Mouse (Mus musculus) small intestine, adult 2 months (tissue): ENCODE measurements around the gene Tlr13. TPM values are rescaled to one million over a fixed set of nuclear protein-coding genes. Genes with fewer than 3 reads are reported as not detected.

ENCODE experiments used
- H3K27ac ChIP-seq: fragments of 200-500 bp; 2 replicates; pipeline ENCODE4 v1.5.1; 2012; ENCODE audit warnings: low read depth, low read length, control low read depth, inconsistent platforms; ENCODE audit not compliant: insufficient read depth
- H3K27me3 ChIP-seq: fragments of 200-500 bp; 2 replicates; pipeline ENCODE4 v1.6.1; 2012; ENCODE audit warnings: mild to moderate bottlenecking, moderate library complexity, low read length, inconsistent platforms; ENCODE audit not compliant: control insufficient read depth, insufficient read depth
- H3K36me3 ChIP-seq: fragments of 200-500 bp; 2 replicates; pipeline ENCODE4 v1.6.1; 2012; ENCODE audit warnings: mild to moderate bottlenecking, low read length, control low read depth, inconsistent platforms; ENCODE audit not compliant: control insufficient read depth, insufficient read depth
- H3K4me1 ChIP-seq: fragments of 200-500 bp; 2 replicates; pipeline ENCODE4 v1.6.1; 2012; ENCODE audit warnings: low read length, inconsistent platforms, mixed read lengths; ENCODE audit not compliant: control insufficient read depth, insufficient read depth, insufficient read length
- H3K4me3 ChIP-seq: fragments of 200-500 bp; 2 replicates; pipeline ENCODE4 v1.5.1; 2012; ENCODE audit warnings: low read depth, mild to moderate bottlenecking, control low read depth, inconsistent platforms, low read length, moderate library complexity
- CTCF ChIP-seq: fragments of 200-500 bp; IDR thresholded peaks from 2 replicates; pipeline ENCODE4 v1.5.1; 2012; ENCODE audit warnings: low read depth, mild to moderate bottlenecking, control low read depth, inconsistent platforms, low read length, moderate library complexity, mixed read lengths; ENCODE audit not compliant: insufficient replicate concordance, insufficient read length; ENCODE audit errors: extremely low read depth
- POLR2A ChIP-seq: fragments of 200-500 bp; IDR thresholded peaks from 2 replicates; pipeline ENCODE4 v1.6.1; 2012; ENCODE audit warnings: low read depth, mild to moderate bottlenecking, control low read depth, inconsistent platforms, low read length, moderate library complexity
- WGBS: fragments of 180-500 bp; shearing (Covaris S2); methylation state at CpG from one replicate; pipeline ENCODE4 v1.1.7; 2018; 5-methylcytosine and 5-hydroxymethylcytosine counted together
- polyA plus RNA-seq: library from polyadenylated mRNA; depleted of rRNA; stranded (reverse); fragments of >200 nt; gene quantifications from 2 replicates; pipeline ENCODE4 v1.2.3, GENCODE M21; 2012

The Tlr13 gene
- polyA plus RNA-seq, 1 experiment, result 0.30 TPM

DNA sequence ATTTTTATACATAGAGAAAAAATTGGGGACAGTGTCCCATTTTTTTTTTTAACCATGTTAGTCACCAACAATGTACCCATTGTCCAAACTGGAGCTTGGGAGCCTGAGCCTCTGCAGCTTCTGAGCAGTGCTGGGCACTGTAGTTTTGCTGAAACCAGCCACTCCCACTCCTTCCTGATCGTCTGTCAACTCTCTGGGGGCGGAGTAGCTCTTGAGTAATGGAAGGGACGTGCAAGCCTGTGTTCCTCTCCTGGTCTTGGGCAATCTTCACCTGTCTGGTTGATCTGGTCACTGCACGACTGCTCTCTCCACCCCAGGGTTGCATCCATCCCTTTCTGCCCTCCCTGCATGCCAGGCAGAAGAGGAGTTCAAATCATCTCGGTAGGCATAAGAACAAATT, 21.0 kb downstream of the Tlr13 start:
- Histone ChIP-seq H3K27me3 (no peaks in the 10 kb centered on the region), H3K4me3 (no peak overlapping the region), H3K36me3 (no peaks in the 10 kb centered on the region), H3K4me1 (no peaks in the 10 kb centered on the region), H3K27ac (no peak overlapping the region)
- TF ChIP-seq POLR2A, result no peak
- TF ChIP-seq CTCF, result no peak
- 36% methylated on average over 5 of the region's 5 CpGs for WGBS

DNA sequence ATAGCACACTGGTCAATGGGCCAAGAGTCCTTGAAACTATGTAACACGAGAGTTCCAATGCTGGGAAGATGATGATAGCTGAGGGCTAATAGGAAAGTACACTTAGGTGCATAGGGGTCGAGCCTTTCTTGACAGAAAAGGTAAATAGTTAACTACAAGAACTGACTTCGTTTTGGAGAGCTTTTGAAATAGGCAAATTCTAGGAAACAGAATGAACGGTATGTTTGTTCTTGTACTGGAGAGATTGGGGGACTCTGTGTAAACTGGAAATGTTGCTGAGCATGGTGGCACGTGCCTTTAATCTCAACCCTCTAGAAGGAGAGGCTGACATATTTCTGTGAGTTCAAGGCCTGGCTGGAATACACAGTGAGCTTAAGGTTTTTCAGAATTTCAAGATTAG, 21.6 kb downstream of the Tlr13 start:
- Histone ChIP-seq H3K36me3 (no peaks in the 10 kb centered on the region), H3K27me3 (no peaks in the 10 kb centered on the region), H3K27ac (no peak overlapping the region), H3K4me1 (no peaks in the 10 kb centered on the region), H3K4me3 (no peak overlapping the region)
- TF ChIP-seq POLR2A, result no peak
- TF ChIP-seq CTCF, result no peak
- WGBS, result 57% methylated on average over 5 of the region's 5 CpGs

DNA sequence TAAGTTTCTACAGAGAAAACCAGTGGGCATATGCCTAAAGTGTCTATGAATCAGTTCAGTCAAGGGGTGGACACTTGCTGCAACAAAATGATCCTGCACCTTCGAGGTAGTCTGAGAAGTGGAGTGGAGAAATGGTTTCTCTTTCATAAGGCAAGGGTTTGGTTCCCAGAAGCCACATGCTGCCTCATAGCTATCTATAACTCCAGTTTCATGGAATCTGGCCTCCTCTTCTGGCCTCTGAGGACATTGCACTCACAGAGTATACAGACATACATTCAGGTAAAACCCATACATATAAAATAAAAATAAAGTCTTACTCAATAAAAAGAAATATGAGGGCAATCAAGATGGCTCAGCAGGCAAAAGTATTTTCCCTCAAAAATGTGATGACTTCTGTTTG, 22.1 kb downstream of the Tlr13 start:
- 33% methylated on average over 1 of the region's 1 CpGs for WGBS
- no peaks in the 10 kb centered on the region for H3K27me3 ChIP-seq
- no peaks in the 10 kb centered on the region for H3K4me1 ChIP-seq
- TF ChIP-seq CTCF (no peak), POLR2A (no peak)
- H3K27ac ChIP-seq, result no peak overlapping the region
- no peaks in the 10 kb centered on the region for H3K36me3 ChIP-seq
- no peak overlapping the region for H3K4me3 ChIP-seq

DNA sequence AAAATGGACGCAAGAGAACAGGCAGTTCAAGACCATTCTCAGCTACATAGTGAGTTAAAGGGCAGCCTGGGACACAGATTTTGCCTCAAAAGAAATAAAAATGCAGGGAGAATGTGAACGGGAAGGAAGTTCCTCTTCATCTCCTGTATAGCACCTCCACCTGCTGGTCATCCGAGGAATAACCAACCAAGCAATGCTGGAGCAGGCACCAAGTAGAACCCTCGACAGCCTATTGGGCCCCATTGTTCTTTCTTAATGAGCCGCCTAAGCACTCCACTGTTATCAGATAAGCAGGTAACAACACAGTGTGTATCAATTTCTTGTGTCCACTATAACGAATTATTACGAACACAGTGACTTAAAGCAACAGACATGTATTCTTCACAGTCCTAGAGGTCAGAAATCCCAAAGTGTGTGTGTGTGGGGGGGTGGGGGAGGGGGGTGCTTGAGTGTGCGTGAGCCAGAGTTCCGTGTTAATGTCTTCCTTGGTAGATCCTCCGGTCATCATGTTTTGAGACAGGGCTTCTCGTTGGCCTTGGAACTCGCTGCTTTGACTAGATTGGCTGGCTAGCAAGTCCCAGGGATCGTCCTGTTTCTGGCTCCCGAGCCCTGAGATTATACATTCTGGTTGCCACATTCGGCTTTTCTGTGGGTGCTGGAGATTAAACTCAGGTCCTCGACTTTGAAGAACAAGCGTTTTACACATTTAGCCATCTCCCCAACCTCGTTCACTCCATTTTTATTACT, 28.3 kb downstream of the Tlr13 start:
- no peaks in the 10 kb centered on the region for H3K4me1 ChIP-seq
- 19% methylated on average over 18 of the region's 18 CpGs for WGBS
- no peaks in the 10 kb centered on the region for H3K27me3 ChIP-seq
- peak overlapping the region; percentile 57 for H3K4me3 ChIP-seq
- no peak overlapping the region for H3K27ac ChIP-seq
- H3K36me3 ChIP-seq, result no peaks in the 10 kb centered on the region
- TF ChIP-seq POLR2A, result no peak
- peak; percentile 59; the same call in 1 of the 2 replicates for TF ChIP-seq CTCF

DNA sequence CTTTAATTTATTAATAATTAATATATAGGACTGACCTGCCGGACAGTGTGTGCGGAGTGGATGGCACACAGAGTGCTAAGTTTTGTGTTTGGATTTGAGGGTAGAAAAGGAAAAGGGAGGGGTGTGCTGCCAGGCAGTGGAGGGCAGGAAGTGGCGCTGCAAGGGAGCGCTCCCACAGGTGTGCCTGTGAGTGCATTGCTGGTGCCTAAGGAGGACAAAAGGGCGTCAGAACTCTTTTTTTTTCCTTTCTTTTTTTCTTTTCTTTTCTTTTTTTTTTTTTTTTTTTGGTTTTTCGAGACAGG, 28.8 kb downstream of the Tlr13 start:
- no peak for TF ChIP-seq POLR2A
- no peak for TF ChIP-seq CTCF
- no peaks in the 10 kb centered on the region for H3K4me1 ChIP-seq
- H3K27ac ChIP-seq, result no peak overlapping the region
- no peaks in the 10 kb centered on the region for H3K36me3 ChIP-seq
- no peaks in the 10 kb centered on the region for H3K27me3 ChIP-seq
- WGBS, result 29% methylated on average over 5 of the region's 6 CpGs
- H3K4me3 ChIP-seq, result peak overlapping the region; percentile 28; the same call in 1 of the 2 replicates

DNA sequence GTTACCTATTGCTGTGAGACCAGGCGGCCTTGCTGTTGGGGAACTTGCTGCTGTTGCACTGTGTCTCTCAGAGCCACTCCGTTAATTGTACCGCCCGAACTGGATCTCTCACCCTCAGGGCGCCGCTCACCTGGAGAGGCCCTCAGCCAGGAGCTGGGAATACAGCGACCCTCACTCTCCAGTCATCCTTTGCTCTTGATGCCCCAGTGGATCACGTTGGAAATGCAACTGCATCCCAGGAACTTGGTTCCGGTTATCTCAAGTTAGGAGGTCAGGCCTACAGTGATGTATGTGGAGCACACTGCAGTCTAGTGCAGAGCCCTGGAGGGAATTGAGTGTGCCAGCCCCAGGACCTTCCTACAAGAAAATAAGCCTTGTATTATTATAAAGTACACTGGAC, 33.3 kb downstream of the Tlr13 start:
- whole genome bisulfite sequencing, result 74% methylated on average over 9 of the region's 9 CpGs
- TF ChIP-seq POLR2A (no peak), CTCF (no peak)
- H3K4me1 ChIP-seq, result no peaks in the 10 kb centered on the region
- H3K27ac ChIP-seq, result no peak overlapping the region
- no peak overlapping the region for H3K4me3 ChIP-seq
- no peaks in the 10 kb centered on the region for H3K36me3 ChIP-seq
- no peaks in the 10 kb centered on the region for H3K27me3 ChIP-seq

DNA sequence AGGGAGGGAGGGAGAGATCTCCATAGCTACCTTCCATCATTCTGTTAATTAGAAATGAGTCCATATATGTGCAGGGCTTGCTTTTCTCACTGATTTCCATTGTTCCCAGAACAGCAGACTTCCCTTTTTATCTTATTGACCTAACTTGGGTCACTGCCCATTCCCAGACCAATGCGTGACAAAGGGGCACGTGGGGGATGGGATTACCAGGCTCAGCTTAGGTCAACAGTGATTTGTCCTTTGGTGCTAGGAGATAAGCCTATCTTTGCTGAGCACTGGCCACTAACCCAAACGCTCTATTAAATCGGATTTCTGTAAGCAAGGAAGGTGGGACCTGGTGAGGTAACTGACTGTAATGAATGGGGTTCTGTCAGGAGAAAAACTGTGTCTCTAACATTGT, 41.3 kb downstream of the Tlr13 start:
- Histone ChIP-seq H3K4me3 (no peak overlapping the region), H3K27ac (no peak overlapping the region), H3K4me1 (peaks cover 6% of the 10 kb centered on the region; the same call in 1 of the 2 replicates), H3K27me3 (no peaks in the 10 kb centered on the region), H3K36me3 (no peaks in the 10 kb centered on the region)
- TF ChIP-seq POLR2A (no peak), CTCF (no peak)
- 59% methylated on average over 4 of the region's 4 CpGs for WGBS
